Mouse (Mus musculus) right cerebral cortex, postnatal 10 days (tissue): ENCODE results near the gene S100a3.

Source experiments
- DNase-seq, 2 experiments: peaks; one replicate each; pipeline ENCODE4 v3.0.0; 2021; ENCODE audit warnings: low spot score in 2 of 2

Gene S100a3

GRCm38 (mm10) chr3:90560008-90560628 is at the start of gene S100a3:
Gene S100a3, plus strand, starts transcription at chr3:90560578.
- no peak for DNase-seq

GRCm38 (mm10) chr3:90512276-90512675 is 48.1 kb upstream of the S100a3 start:
- no peak for DNase-seq

- DNase-seq = no peak
Observed at GRCm38 (mm10) chr3:90512948-90513642, 47.3 kb upstream of the S100a3 start.

- DNase-seq = peak; percentile 59
Observed at GRCm38 (mm10) chr3:90513796-90514590, 46.4 kb upstream of the S100a3 start, which contains the start of the genes S100a1 and S100a13. Gene S100a1, minus strand, starts transcription at chr3:90514392. Gene S100a13, plus strand, starts transcription at chr3:90514435.

- peak in 1 of 2 experiments; percentile 52 for DNase-seq
Observed at GRCm38 (mm10) chr3:90514691-90515090, 45.7 kb upstream of the S100a3 start.

GRCm38 (mm10) chr3:90515242-90515641 is 45.1 kb upstream of the S100a3 start:
- DNase-seq = no peak

- no peak for DNase-seq
Observed at GRCm38 (mm10) chr3:90515789-90516188, 44.6 kb upstream of the S100a3 start.

- no peak for DNase-seq
Observed at GRCm38 (mm10) chr3:90517711-90518110, 42.7 kb upstream of the S100a3 start.

GRCm38 (mm10) chr3:90525421-90525820 is 35.0 kb upstream of the S100a3 start:
- DNase-seq = peak; percentile 63

GRCm38 (mm10) chr3:90526076-90526475 is 34.3 kb upstream of the S100a3 start:
- DNase-seq = no peak

GRCm38 (mm10) chr3:90526580-90526979 is 33.8 kb upstream of the S100a3 start, which contains the start of gene S100a14:
Gene S100a14, plus strand, starts transcription at chr3:90526856.
- DNase-seq = no peak

- DNase-seq = no peak
Observed at GRCm38 (mm10) chr3:90527291-90527873, 33.0 kb upstream of the S100a3 start.

GRCm38 (mm10) chr3:90531713-90532112 is 28.7 kb upstream of the S100a3 start:
- no peak for DNase-seq

- no peak for DNase-seq
Observed at GRCm38 (mm10) chr3:90535446-90535845, 24.9 kb upstream of the S100a3 start.

GRCm38 (mm10) chr3:90537141-90537904 is 23.1 kb upstream of the S100a3 start, which contains the start of gene S100a16:
Gene S100a16, plus strand, starts transcription at chr3:90537254.
- peak; percentile 56 to 70 for DNase-seq

GRCm38 (mm10) chr3:90537905-90538296 is 22.5 kb upstream of the S100a3 start:
- DNase-seq = no peak

- DNase-seq = peak; percentile 31 to 54
Observed at GRCm38 (mm10) chr3:90540904-90541303, 19.5 kb upstream of the S100a3 start.

- DNase-seq = no peak
Observed at GRCm38 (mm10) chr3:90549676-90550420, 10.5 kb upstream of the S100a3 start.

- DNase-seq = no peak
Observed at GRCm38 (mm10) chr3:90550421-90550790, 10.0 kb upstream of the S100a3 start.

- DNase-seq = no peak
Observed at GRCm38 (mm10) chr3:90552231-90552630, 8.1 kb upstream of the S100a3 start.
